Comparison of ENCODE assay signal across 10 mouse cellular contexts in the genomic region with DNA sequence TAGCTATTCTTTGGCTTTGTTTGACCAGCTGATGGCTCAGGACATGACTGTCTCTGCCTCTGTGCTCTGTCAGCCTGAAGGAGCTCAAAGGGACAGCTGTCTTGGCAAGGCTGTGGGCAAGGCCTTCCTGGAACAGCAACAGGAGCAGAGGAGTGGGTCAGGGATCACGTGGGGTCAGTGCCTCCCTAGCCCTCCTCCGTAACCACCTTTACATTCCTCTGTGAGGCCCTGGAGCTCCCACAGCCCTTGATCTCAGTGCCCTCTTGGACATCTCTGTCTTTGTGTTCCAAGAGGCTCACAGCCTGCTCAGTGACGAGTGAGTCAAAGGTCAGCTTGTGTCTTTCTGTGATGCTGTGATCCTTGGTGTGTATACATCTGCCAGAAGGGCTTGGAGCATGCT. TPM values are rescaled to one million over a fixed set of nuclear protein-coding genes. Genes with fewer than 3 reads are reported as not detected.
A peak's percentile ranks its signal among the peaks of the same experiment; 100 is the strongest.
DNase-seq lines count a peak whose midpoint lies in the region; ATAC-seq and TF ChIP-seq lines count a peak whose summit lies in the region.
"Had no signal": no experiment of that assay in that cellular context is flagged by ENCODE, and none has a peak within 500 bp of the region (broad histone marks: within the 10 kb centered on the region; RNA-seq: fewer than 3 reads in every experiment).

No protein-coding gene starts in this region.

- H3K4me1 ChIP-seq in forebrain, embryonic 10.5 days: peaks cover 69% of the 10 kb centered on the region
- peaks cover 17% of the 10 kb centered on the region; the same call in 1 of the 2 replicates for H3K4me1 ChIP-seq in forebrain, embryonic 11.5 days (replicated peaks; ENCODE audit: control insufficient read depth, insufficient read depth, low read length)
- H3K4me1 ChIP-seq in kidney, postnatal 0 days (replicated peaks; ENCODE audit: insufficient read depth, low read length): no peaks in the 10 kb centered on the region
- peaks cover 63% of the 10 kb centered on the region for H3K4me1 ChIP-seq in embryonic facial prominence, embryonic 10.5 days

- 20% methylated on average over 3 of the region's 3 CpGs for WGBS in forebrain, embryonic 10.5 days
- 23% methylated on average over 3 of the region's 3 CpGs for WGBS in forebrain, embryonic 11.5 days
- WGBS in kidney, postnatal 0 days: 26% methylated on average over 3 of the region's 3 CpGs
- WGBS in embryonic facial prominence, embryonic 10.5 days: 9% methylated on average over 3 of the region's 3 CpGs

- H3ac ChIP-seq in myocyte (ENCODE audit: control insufficient read depth, insufficient read length): no peak overlapping the region

- DNase-seq in forebrain, embryonic 10.5 days (ENCODE audit: extremely low spot score, low spot score): no peak
- no peak for DNase-seq in forebrain, embryonic 11.5 days (ENCODE audit: low spot score)
- DNase-seq in kidney, postnatal 0 days (ENCODE audit: low spot score): peak; percentile 27
- no peak for DNase-seq in kidney, postnatal 25 days
- DNase-seq in embryonic facial prominence, embryonic 10.5 days (ENCODE audit: low spot score): peak; percentile 32
- DNase-seq in right cerebral cortex, adult 2 months (ENCODE audit: low spot score in 2 of 2): no peak
- DNase-seq in spleen, postnatal 14 days (ENCODE audit: low spot score in 2 of 2): no peak
- DNase-seq: heart, adult 2 months had no signal

- no peaks in the 10 kb centered on the region for H3K36me3 ChIP-seq in forebrain, embryonic 10.5 days (replicated peaks)
- no peaks in the 10 kb centered on the region for H3K36me3 ChIP-seq in forebrain, embryonic 11.5 days (ENCODE audit: control insufficient read depth, insufficient read depth, low read length)
- H3K36me3 ChIP-seq in kidney, postnatal 0 days (ENCODE audit: insufficient read depth, low read length): no peaks in the 10 kb centered on the region
- no peaks in the 10 kb centered on the region for H3K36me3 ChIP-seq in embryonic facial prominence, embryonic 10.5 days (replicated peaks)
- no peaks in the 10 kb centered on the region for H3K36me3 ChIP-seq in myocyte (ENCODE audit: control insufficient read depth, insufficient read depth)

- H3K79me2 ChIP-seq in myocyte (ENCODE audit: control insufficient read depth, insufficient read depth): peaks cover 10% of the 10 kb centered on the region

- no peak overlapping the region for H3K9ac ChIP-seq in forebrain, embryonic 11.5 days (ENCODE audit: low read length)
- no peak overlapping the region for H3K9ac ChIP-seq in kidney, postnatal 0 days (ENCODE audit: low read depth, low read length)

- H3K27me3 ChIP-seq in forebrain, embryonic 10.5 days (ENCODE audit: poor library complexity, severe bottlenecking): peaks cover 4% of the 10 kb centered on the region; the same call in 1 of the 2 replicates
- no peaks in the 10 kb centered on the region for H3K27me3 ChIP-seq in forebrain, embryonic 11.5 days (ENCODE audit: control insufficient read depth, insufficient read depth, low read length)
- no peaks in the 10 kb centered on the region for H3K27me3 ChIP-seq in kidney, postnatal 0 days (ENCODE audit: insufficient read depth, low read length)
- 0 out of 2 replicates have a peak, but pooled peaks cover 7% of the 10 kb centered on the region for H3K27me3 ChIP-seq in embryonic facial prominence, embryonic 10.5 days (replicated peaks; ENCODE audit: low read depth, poor library complexity, severe bottlenecking)
- no peaks in the 10 kb centered on the region for H3K27me3 ChIP-seq in myocyte (ENCODE audit: control insufficient read depth, insufficient read depth, insufficient read length)

- no peak for TF ChIP-seq POLR2A in myocyte (IDR thresholded peaks at IDR 0.05; ENCODE audit: insufficient read length, low read depth)

- H3K4me2 ChIP-seq in forebrain, embryonic 11.5 days (ENCODE audit: low read depth, low read length, severe bottlenecking): no peak overlapping the region
- H3K4me2 ChIP-seq in kidney, postnatal 0 days (ENCODE audit: low read length): no peak overlapping the region
- peak overlapping the region; percentile 16 for H3K4me2 ChIP-seq in myocyte (ENCODE audit: low read depth)

- TF ChIP-seq CTCF in kidney, postnatal 0 days (IDR thresholded peaks at IDR 0.05; ENCODE audit: low read depth): no peak

- no peak overlapping the region for H3K4me3 ChIP-seq in forebrain, embryonic 10.5 days
- H3K4me3 ChIP-seq in forebrain, embryonic 11.5 days (ENCODE audit: low read depth, low read length): no peak overlapping the region
- no peak overlapping the region for H3K4me3 ChIP-seq in kidney, postnatal 0 days (replicated peaks; ENCODE audit: low read depth, low read length)
- no peak overlapping the region for H3K4me3 ChIP-seq in embryonic facial prominence, embryonic 10.5 days
- H3K4me3 ChIP-seq in myocyte: no peak overlapping the region
- H3K4me3 ChIP-seq: heart, adult 2 months had no signal

- H3K27ac ChIP-seq in forebrain, embryonic 10.5 days: peak overlapping the region; percentile 54
- H3K27ac ChIP-seq in forebrain, embryonic 11.5 days (ENCODE audit: low read depth, low read length): no peak overlapping the region
- H3K27ac ChIP-seq in kidney, postnatal 0 days: no peak overlapping the region
- H3K27ac ChIP-seq in embryonic facial prominence, embryonic 10.5 days (replicated peaks): peak overlapping the region; percentile 52
- H3K27ac ChIP-seq: heart, adult 2 months had no signal

- no peaks in the 10 kb centered on the region for H3K9me3 ChIP-seq in forebrain, embryonic 10.5 days
- no peaks in the 10 kb centered on the region for H3K9me3 ChIP-seq in forebrain, embryonic 11.5 days (ENCODE audit: control insufficient read depth, low read length)
- no peaks in the 10 kb centered on the region for H3K9me3 ChIP-seq in kidney, postnatal 0 days (replicated peaks; ENCODE audit: low read length)
- no peaks in the 10 kb centered on the region for H3K9me3 ChIP-seq in embryonic facial prominence, embryonic 10.5 days

- ATAC-seq in forebrain, embryonic 11.5 days (replicated peaks; ENCODE audit: low FRiP score): no peak
- ATAC-seq in kidney, postnatal 0 days (replicated peaks; ENCODE audit: low FRiP score, low read depth): peak; percentile 44; the same call in 1 of the 2 replicates
- ATAC-seq: intestine, embryonic 16.5 days had no signal

TF ChIP-seq in myocyte, 11 proteins besides CTCF, POLR2A, EP300 and RAD21:
- peak in 2 of 3 experiments; percentile 73 to 77 for TF ChIP-seq MYOD1 (IDR thresholded peaks at IDR 0.05; ENCODE audit: control insufficient read depth in 1 of 3, insufficient read length in 2 of 3, low read depth in 2 of 3)
- peak in 2 of 3 experiments; percentile 55 to 79 for TF ChIP-seq MYOG (IDR thresholded peaks at IDR 0.05; ENCODE audit: control insufficient read depth in 1 of 3, insufficient read depth in 1 of 3, insufficient read length in 2 of 3, low read depth in 2 of 3)
- TF ChIP-seq USF1 (IDR thresholded peaks at IDR 0.05; ENCODE audit: low read depth): no peak
TF ChIP-seq in myocyte: peak in this region for 2.

RNA-seq across cellular contexts. Expression of a gene that starts 39.4 kb away (rescaled TPM):
- polyA plus RNA-seq in forebrain, embryonic 10.5 days (2016; fragmentation: Nextera tagmentation; extraction: Ambion mirVana): 14.8 and 18.0 TPM in 2 replicates
- polyA plus RNA-seq in forebrain, embryonic 11.5 days (2014; fragmentation: Nextera tagmentation; extraction: Ambion mirVana): 36.2 and 36.7 TPM in 2 replicates
- polyA plus RNA-seq in kidney, postnatal 0 days (2015; fragmentation: Nextera tagmentation; extraction: Ambion mirVana): 1.7 and 1.8 TPM in 2 replicates
- polyA plus RNA-seq in embryonic facial prominence, embryonic 10.5 days (2016; fragmentation: Nextera tagmentation; extraction: Ambion mirVana): 10.2 and 13.4 TPM in 2 replicates
- polyA plus RNA-seq in myocyte (2012; fragmentation: generic; extraction: Trizol): 35.1 TPM

RNA-seq across cellular contexts. Expression of a gene that starts 46.4 kb away (rescaled TPM):
- 825 and 923 TPM in 2 replicates for polyA plus RNA-seq in forebrain, embryonic 10.5 days (2016; fragmentation: Nextera tagmentation; extraction: Ambion mirVana)
- 239 and 255 TPM in 2 replicates for polyA plus RNA-seq in forebrain, embryonic 11.5 days (2014; fragmentation: Nextera tagmentation; extraction: Ambion mirVana)
- polyA plus RNA-seq in kidney, postnatal 0 days (2015; fragmentation: Nextera tagmentation; extraction: Ambion mirVana): 819 and 983 TPM in 2 replicates
- polyA plus RNA-seq in embryonic facial prominence, embryonic 10.5 days (2016; fragmentation: Nextera tagmentation; extraction: Ambion mirVana): 1,061 and 1,072 TPM in 2 replicates
- 1,713 TPM for polyA plus RNA-seq in myocyte (2012; fragmentation: generic; extraction: Trizol)

Comparison
In these comparisons a context has a peak if more than half of its experiments do, and no peak if none do; other contexts are left out.
1. DNase-seq: peak in kidney, postnatal 0 days (single experiment) and embryonic facial prominence, embryonic 10.5 days (single experiment); none in forebrain, embryonic 10.5 days (single experiment), forebrain, embryonic 11.5 days (single experiment), kidney, postnatal 25 days (0 of 2), right cerebral cortex, adult 2 months (0 of 2) and spleen, postnatal 14 days (0 of 2).
2. H3K27ac ChIP-seq: peak in forebrain, embryonic 10.5 days (single experiment) and embryonic facial prominence, embryonic 10.5 days (single experiment); none in forebrain, embryonic 11.5 days (single experiment) and kidney, postnatal 0 days (single experiment).